Mouse (Mus musculus): ENCODE measurements at regions not wholly inside any gene's neighbourhood (a gene's known extent, or its start where the extent isn't known, plus 50 kb on each side); places are given as distances from the start of the nearest gene placed in this dataset.
A peak's percentile ranks its signal among the peaks of the same experiment; 100 is the strongest.
"Not testable (repeated sequence)": the region's sequence is repeated elsewhere in the genome, so short reads cannot be mapped to it uniquely, and the experiment has no call there.

DNA sequence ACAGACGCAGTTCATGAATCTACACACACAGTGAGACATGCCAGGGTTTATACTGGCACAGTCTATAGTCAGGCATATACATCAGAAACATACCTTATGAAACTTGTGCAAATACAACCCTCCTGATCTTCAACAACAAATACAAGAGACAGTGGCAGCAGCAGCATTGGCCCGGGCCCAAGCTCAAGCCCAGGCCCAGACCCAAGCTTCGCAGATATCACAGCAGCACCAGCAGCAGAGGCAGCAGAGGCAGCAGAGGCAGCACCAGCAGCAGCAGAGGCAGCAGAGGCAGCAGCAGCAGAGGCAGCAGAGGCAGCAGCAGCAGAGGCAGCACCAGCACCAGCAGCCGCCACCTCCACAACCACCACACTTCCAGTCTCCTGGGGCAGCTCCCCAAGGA lies 80.0 kb downstream of the Samd9l start:
- H3K4me3 ChIP-seq (replicated peaks; ENCODE audit: low read depth, low read length) = no peak overlapping the region
- no peak for TF ChIP-seq CTCF (IDR thresholded peaks at IDR 0.05; ENCODE audit: low read depth)
- no peaks in the 10 kb centered on the region for H3K27me3 ChIP-seq (ENCODE audit: insufficient read depth, low read length)
- ATAC-seq (replicated peaks; ENCODE audit: low FRiP score, low read depth) (no peak), DNase-seq (ENCODE audit: low spot score) (no peak)
- no peaks in the 10 kb centered on the region for H3K4me1 ChIP-seq (replicated peaks; ENCODE audit: insufficient read depth, low read length)
- H3K4me2 ChIP-seq (ENCODE audit: low read length) = no peak overlapping the region
- H3K27ac ChIP-seq = no peak overlapping the region
- H3K9me3 ChIP-seq (replicated peaks; ENCODE audit: low read length) = no peaks in the 10 kb centered on the region
- H3K9ac ChIP-seq (ENCODE audit: low read depth, low read length) = no peak overlapping the region
- H3K36me3 ChIP-seq (ENCODE audit: insufficient read depth, low read length) = no peaks in the 10 kb centered on the region
- 87% methylated on average over 4 of the region's 4 CpGs for WGBS

DNA sequence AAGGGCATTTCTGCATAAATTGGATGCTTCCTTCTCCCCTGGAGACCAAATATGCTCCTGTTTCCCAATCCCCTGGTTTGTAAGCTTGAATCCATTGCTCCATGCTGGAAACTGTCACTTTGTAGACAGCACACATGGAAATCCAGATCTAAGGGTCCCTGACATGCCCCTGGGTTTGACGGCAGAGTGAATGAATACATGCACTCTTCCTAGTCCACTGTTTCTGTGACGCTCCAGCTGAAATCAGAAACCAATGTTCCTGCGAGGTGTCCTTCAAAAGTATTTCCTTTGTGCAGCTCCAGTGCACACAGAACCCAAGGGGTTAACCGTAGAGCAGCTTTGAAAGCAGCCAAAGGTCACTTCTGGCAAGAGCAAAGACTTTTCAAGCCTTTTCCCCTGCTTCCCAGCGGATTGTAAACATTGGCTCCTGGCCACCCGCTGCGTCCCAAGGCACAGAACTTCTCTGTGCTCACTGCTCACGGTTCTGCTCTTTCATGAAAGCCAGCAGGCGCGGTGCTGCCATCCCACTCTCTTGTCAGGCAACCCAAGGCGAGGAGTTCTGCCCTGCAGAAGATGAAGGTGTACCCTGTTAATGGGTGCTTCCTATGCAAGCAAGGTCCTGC lies 91.7 kb downstream of the Samd9l start:
- WGBS = under 1% methylated on average over 11 of the region's 11 CpGs
- H3K4me1 ChIP-seq (replicated peaks; ENCODE audit: insufficient read depth, low read length); H3K36me3 ChIP-seq (ENCODE audit: insufficient read depth, low read length); H3K4me3 ChIP-seq (replicated peaks; ENCODE audit: low read depth, low read length); H3K27ac ChIP-seq; H3K9me3 ChIP-seq (replicated peaks; ENCODE audit: low read length); H3K9ac ChIP-seq (ENCODE audit: low read depth, low read length); H3K27me3 ChIP-seq (ENCODE audit: insufficient read depth, low read length): not testable (repeated sequence)
- H3K4me2 ChIP-seq (ENCODE audit: low read length) = peak overlapping the region; percentile 35
- ATAC-seq (replicated peaks; ENCODE audit: low FRiP score, low read depth) (peak; percentile 73), DNase-seq (ENCODE audit: low spot score) (peak; percentile 58)

DNA sequence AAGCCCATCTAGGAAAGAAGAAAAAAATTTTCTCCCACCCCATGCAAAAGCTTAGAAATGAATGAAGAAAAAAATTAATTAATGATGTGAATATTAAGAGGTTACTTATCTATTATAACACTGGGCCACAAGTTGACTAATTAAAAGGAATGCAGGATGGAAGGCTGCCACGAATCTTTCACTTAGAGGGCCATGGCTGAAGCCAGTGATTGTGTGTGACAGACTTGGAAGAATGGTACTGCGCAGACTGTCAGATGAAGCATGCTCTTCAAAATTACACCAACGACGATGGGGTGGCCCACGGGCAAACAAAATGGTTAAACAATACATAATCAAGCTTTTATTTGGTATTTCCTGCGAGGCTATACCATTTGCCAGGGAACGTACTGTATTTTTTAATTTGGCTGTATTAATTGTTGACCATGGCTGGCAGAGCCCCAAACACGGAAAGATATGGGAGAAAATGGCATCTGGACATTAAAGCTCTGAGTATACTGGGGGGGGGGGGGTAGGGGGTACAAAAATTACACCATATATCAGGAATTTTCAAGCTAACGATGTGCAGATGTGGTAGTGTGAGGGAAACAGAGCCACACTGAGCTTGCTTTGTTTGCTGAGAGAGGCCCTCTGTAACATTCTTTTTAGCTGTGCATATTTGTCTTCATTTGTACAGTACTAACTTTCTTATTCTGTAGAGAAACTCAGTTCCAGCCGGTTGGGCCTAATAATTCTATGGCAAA lies 94.3 kb downstream of the Samd9l start:
- DNase-seq (ENCODE audit: low spot score); H3K4me3 ChIP-seq (replicated peaks; ENCODE audit: low read depth, low read length); H3K27ac ChIP-seq; H3K36me3 ChIP-seq (ENCODE audit: insufficient read depth, low read length); H3K27me3 ChIP-seq (ENCODE audit: insufficient read depth, low read length); ATAC-seq (replicated peaks; ENCODE audit: low FRiP score, low read depth); H3K9ac ChIP-seq (ENCODE audit: low read depth, low read length); H3K4me2 ChIP-seq (ENCODE audit: low read length); H3K4me1 ChIP-seq (replicated peaks; ENCODE audit: insufficient read depth, low read length); H3K9me3 ChIP-seq (replicated peaks; ENCODE audit: low read length): not testable (repeated sequence)
- 70% methylated on average over 10 of the region's 10 CpGs for WGBS

DNA sequence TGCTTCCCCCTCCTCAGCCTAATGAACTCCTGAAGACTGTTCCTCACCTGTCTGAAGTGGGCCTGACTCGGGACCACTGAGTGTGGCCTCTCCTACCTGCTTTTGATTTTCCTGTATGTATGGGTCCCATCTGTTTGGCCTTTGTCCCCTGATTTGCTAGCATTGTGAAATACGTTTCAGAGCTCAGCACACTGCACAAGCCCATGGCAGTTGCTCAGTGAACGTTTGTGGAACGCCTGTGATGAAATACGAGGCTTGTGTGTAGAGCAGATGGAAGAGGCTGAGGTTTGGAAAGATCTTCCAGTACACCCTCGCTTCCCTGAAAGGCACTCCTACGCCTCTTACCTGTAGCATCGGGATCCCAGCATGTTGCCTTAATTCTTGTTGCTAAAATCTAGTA lies 106.1 kb downstream of the Samd9l start:
- H3K27ac ChIP-seq; H3K9me3 ChIP-seq (replicated peaks; ENCODE audit: low read length); ATAC-seq (replicated peaks; ENCODE audit: low FRiP score, low read depth); DNase-seq (ENCODE audit: low spot score); H3K4me3 ChIP-seq (replicated peaks; ENCODE audit: low read depth, low read length); H3K4me1 ChIP-seq (replicated peaks; ENCODE audit: insufficient read depth, low read length); H3K9ac ChIP-seq (ENCODE audit: low read depth, low read length); H3K36me3 ChIP-seq (ENCODE audit: insufficient read depth, low read length); H3K4me2 ChIP-seq (ENCODE audit: low read length); H3K27me3 ChIP-seq (ENCODE audit: insufficient read depth, low read length): not testable (repeated sequence)
- WGBS = 77% methylated on average over 8 of the region's 8 CpGs

DNA sequence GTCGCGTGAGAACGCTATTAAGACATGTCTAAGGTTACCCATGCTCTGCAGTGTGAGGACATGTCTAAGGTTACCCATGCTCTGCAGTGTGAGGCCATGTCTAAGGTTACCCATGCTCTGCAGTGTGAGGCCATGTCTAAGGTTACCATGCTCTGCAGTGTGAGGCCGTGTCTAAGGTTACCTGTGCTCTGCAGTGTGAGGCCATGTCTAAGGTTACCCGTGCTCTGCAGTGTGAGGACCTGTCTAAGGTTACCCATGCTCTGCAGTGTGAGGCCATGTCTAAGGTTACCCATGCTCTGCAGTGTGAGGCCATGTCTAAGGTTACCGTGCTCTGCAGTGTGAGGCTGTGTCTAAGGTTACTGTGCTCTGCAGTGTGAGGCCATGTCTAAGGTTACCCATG lies 107.4 kb downstream of the Samd9l start:
- not testable (repeated sequence) for H3K36me3 ChIP-seq (ENCODE audit: insufficient read depth, low read length); H3K4me2 ChIP-seq (ENCODE audit: low read length); H3K4me3 ChIP-seq (replicated peaks; ENCODE audit: low read depth, low read length); H3K27ac ChIP-seq; H3K4me1 ChIP-seq (replicated peaks; ENCODE audit: insufficient read depth, low read length); H3K9ac ChIP-seq (ENCODE audit: low read depth, low read length); ATAC-seq (replicated peaks; ENCODE audit: low FRiP score, low read depth); H3K27me3 ChIP-seq (ENCODE audit: insufficient read depth, low read length); DNase-seq (ENCODE audit: low spot score); H3K9me3 ChIP-seq (replicated peaks; ENCODE audit: low read length)
- WGBS = 94% methylated on average over 6 of the region's 6 CpGs

DNA sequence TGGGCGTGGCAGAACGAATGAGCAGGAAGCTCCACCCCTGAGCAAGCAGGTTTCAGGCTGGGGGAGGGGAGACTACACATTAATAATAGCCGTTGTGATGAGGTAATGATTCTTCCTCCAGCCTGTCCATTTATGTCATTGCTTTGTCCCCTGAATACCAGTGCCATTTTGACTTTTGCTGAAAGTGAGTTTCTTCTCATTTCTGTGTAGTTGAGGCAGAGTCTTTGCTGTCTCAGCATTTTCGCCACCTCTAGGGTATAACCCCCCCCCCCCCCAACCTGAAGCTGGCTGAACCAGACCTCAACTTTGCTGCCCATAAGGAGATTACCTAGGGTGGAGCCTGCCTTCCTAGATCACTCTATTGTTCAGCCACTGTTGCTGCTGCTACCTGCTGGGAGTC lies 130.6 kb downstream of the Samd9l start:
- not testable (repeated sequence) for H3K4me3 ChIP-seq (replicated peaks; ENCODE audit: low read depth, low read length); H3K27me3 ChIP-seq (ENCODE audit: insufficient read depth, low read length); H3K27ac ChIP-seq; H3K4me2 ChIP-seq (ENCODE audit: low read length); DNase-seq (ENCODE audit: low spot score); H3K9ac ChIP-seq (ENCODE audit: low read depth, low read length); H3K9me3 ChIP-seq (replicated peaks; ENCODE audit: low read length); H3K4me1 ChIP-seq (replicated peaks; ENCODE audit: insufficient read depth, low read length); H3K36me3 ChIP-seq (ENCODE audit: insufficient read depth, low read length); ATAC-seq (replicated peaks; ENCODE audit: low FRiP score, low read depth)
- 77% methylated on average over 3 of the region's 4 CpGs for WGBS

DNA sequence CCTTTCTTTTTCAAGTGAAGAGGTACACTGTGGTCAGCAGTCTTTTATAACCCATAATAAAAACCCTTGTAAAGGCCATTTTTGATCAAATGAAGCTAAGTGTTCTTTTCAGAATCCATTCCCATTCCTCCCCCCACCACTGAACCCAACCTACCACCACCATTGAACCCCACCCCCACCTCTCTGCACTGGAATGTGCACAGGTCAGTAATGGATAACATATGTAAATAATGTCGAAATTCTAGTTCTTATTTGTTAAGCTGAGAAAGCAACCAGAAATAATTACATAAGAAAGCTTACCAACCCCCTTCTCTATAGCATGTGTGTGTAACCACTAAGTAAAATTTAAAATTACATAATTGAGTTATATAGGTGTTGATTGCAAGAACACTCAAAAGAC lies 133.9 kb downstream of the Samd9l start:
- not testable (repeated sequence) for H3K27ac ChIP-seq; H3K36me3 ChIP-seq (ENCODE audit: insufficient read depth, low read length); H3K27me3 ChIP-seq (ENCODE audit: insufficient read depth, low read length); H3K9ac ChIP-seq (ENCODE audit: low read depth, low read length); ATAC-seq (replicated peaks; ENCODE audit: low FRiP score, low read depth); DNase-seq (ENCODE audit: low spot score); H3K4me3 ChIP-seq (replicated peaks; ENCODE audit: low read depth, low read length); H3K4me1 ChIP-seq (replicated peaks; ENCODE audit: insufficient read depth, low read length); H3K4me2 ChIP-seq (ENCODE audit: low read length); H3K9me3 ChIP-seq (replicated peaks; ENCODE audit: low read length)
- 60% methylated on average over 1 of the region's 1 CpGs for WGBS
